Mouse (Mus musculus): Measurements from ENCODE around the gene Unc45b.
"Not testable (repeated sequence)": the region's sequence is repeated elsewhere in the genome, so short reads cannot be mapped to it uniquely, and the experiment has no call there.

Unc45b gene

DNA sequence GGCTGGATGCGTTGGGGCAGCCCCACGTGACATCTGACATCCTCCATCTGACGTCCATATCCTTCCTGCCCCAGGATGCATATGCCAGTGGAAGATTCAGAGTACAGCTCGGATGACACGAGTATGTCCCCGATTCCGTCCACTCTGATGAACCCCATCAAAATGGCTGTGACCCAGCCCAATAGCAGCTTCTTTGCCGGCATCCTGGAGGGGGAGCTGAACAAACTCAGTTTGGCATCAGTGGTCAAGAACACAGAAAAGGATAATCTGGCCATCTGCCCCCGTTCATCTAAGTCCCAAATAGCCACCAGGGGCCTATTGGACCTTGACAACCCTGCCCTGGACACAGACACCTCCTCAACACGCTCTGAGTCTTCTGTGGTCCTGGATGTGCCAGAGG, 12.9 kb upstream of the Unc45b start:
- no peak for DNase-seq (ENCODE audit: low spot score in 2 of 2)

DNA sequence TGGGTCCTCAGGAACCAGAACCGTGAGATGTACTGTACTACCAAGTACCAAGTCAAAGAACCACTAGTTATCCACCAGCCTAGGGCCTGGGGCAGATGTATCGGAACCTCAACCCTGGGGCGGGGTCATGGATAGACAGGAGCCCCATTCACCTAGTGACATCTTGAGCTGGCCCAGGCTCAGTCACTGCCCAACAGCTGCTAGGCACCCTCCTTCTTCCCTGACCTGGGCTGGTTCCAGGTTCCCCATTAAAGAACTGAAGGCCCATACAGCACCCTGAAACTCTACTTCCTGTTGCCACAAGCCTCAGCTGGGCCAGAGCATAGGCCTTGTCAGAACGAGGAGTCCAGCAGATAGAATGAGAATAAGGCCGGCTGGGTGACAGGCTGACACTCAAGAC, 10.6 kb upstream of the Unc45b start:
- DNase-seq (ENCODE audit: low spot score in 2 of 2): no peak

DNA sequence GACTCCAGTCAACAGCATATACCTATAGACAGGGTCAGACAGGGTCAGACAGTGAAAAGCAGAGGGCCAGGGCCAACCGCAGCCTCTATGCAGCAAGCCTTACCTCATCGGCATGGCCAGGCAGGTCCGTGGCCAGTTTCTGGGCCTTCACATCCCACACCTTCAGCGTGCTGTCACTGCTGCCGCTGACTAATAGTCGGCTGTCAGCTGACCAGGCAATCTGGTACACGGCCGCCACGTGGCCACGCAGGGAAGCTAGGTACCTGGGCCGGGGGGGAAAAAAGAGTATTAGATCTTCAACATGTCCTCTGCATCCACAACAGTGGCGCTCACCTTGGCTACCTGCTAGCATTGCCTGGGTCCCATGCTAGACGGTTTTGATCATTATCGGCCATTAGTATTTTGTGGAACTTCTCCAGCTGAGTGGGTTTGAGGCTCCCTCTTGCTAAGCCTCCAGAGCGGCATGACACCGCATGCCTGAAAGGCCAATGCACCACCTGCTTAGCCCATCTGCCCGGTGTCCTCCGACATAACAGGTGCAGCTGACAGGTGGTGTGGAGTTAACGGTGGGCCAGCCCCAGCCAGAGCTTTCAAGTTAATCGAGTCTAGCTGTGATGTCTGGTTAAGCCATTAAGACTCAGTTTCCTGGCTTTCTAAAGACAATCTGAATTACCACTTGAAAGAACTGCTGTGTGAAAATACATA, 8.6 kb upstream of the Unc45b start:
- no peak for DNase-seq (ENCODE audit: low spot score in 2 of 2)

DNA sequence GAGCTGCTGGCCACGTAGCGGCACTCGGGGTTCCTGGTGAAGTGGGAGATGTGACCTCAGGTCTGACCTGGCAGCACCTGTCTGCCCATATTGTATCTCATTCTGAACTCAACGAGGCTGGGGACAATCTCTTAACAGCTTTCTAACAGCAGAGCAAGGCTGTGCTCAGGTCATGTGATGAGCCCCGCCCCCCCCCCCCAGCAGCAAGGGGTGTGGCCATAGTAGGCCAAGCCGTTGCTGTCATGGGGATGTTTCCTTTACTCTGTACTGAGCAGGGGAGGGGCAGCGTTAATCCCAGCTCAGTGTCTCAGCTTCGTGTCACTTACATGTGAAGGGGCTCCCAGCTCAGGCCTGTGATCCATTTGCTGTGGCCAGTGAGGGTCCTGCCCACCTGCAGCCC, 5.4 kb upstream of the Unc45b start:
- DNase-seq (ENCODE audit: low spot score in 2 of 2): no peak

DNA sequence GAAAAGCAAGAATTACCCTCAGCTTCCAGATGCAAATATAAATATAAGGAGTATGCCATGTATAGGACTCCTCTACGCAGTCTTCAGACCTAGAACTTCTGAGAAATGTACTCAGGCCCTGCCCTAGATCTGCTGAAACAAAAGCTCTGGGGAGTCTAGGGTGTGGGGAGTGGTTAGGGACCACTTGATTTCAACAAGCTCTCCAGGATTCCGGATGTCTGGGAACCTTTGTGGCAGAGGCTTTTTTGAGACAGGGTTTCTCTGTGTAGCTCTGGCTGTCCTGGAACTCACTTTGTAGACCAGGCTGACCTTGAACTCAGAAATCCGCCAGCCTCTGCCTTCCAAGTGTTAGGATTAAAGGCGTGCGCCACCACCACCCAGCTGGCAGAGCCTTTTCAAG, 4.5 kb upstream of the Unc45b start:
- no peak for DNase-seq (ENCODE audit: low spot score in 2 of 2)

DNA sequence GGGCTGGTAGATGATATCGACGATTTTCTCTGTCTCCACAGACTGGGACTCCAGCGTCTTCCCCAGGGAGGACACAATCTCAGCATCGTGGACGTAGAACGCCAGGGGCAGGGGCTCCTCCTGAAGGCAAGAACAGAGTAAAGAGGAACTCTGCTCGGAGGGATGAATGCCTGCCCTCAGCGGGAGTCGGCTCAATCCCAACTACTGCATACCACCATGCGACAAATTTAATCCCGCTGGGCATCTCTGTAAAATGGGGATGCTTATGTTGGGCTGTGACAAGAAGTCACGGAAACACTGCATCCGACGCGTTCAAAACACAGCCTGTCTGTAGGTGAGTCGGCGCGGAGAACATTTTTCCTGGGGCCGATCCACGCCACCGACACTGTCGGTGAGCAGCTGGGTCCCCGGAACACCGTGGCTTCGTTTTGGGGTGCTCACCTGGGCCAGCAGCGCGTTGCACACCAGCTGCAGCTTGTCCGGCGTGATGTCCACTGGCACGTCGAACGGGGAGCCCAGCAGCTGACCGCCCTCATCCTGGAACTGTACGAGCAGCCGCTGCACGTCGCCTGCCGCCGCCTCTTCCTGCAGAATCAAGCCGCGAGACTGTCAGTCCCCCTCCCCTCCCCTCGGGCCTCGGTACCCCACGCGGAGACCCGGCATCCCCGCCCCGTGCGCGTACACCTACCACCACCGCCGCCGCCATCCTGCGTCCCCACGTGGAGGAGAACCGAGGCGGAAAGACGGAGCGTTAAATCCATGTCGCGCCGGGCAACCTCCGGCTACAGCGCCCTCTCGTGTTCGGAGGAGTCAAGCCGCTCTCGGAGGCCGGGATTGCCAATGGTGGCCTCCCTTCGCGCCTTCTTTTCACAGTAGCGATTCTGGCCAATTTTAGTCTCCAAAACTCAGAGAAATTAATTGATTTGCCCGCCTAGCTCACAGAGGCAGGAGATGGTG, 2.4 kb upstream of the Unc45b start, which contains the start of gene Nle1:
Gene Nle1, minus strand, starts transcription at position 761 of the 957 bp plus-strand sequence.
- peak; percentile 93 to 97 for DNase-seq (ENCODE audit: low spot score in 2 of 2)

DNA sequence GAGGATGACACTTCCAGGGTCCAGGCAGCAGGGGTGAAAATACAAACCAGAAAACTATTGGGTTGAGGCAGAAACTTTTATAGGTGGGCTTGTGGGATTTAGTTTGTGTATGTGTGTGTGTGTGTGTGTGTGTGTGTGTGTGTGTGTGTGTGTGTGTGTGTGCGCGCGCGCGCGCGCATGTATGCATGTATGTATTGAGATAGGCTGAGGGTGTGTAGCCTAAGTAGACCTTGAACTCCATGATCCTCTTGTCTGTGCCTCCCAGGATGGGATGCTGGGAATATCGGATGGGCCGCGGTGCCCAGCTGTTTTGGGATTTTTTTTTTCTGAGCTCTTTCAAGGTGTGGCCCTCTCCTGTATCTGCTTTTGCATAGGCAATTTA, 1.8 kb upstream of the Unc45b start:
- no peak for DNase-seq (ENCODE audit: low spot score in 2 of 2)

DNA sequence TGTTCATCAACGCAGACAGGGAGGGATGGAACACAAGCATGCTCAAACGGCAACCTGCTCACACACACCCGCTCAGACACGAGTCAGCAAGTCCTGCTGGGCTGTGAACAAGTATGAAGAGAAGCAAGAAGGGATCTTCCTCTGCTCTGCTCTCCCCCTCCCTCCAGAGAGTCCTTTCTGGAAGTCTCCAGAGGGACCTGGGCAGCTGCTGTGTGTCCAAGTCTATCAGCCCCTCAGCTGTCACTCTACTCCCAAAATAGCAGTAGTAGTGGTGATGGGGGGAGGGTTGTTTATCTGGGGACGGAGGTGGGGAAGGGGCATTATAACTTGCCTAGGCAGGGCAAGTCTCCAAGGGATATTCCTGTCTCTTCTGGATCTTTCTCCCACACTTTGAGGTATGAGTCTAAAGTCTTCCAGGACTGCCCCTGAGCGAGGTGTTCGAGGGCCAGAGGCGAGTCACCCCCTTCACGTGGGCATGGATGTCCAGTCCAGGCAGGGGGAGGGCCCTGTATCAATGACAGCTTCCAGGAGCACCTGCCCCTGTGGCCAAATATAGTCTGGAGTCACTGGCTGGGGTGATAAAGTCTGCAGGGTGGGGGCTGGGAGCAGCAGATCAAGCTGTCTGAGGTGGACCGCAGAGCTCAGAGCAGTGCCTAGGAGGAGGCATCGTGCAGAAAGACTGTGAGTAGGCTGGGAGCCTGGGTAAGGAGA, 484 bp downstream of the Unc45b start:
- no peak for DNase-seq (ENCODE audit: low spot score in 2 of 2)

DNA sequence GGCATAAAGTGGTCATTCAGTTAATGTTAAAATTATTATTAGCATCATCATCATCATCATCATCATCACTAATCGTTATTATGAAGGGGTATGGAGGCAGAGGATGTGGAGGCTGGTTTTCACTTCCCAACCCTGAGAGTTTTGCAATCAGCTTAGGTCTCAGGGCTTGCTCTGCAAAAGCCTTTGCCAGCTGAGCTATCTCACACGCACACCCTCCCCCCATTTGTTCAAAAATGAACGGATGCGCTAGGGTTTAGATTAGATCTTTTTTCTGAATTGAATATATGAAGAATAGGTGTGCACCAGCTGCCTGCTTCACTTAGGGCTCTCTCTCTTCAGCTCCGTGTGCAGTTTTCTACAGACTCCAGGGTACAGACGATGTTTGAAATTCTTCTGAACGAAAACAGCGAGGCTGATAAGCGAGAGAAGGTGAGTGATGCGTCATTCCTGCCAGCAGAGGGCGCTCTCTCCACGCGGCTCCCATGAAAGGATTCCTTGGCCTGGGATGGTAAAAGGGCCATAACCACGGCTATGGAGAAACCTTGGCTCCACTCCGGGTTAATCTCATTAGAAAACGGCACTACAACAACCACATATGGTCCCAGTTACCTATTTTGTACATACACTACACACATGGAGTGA, 4.5 kb downstream of the Unc45b start:
- DNase-seq (ENCODE audit: low spot score in 2 of 2): peak; percentile 63 to 80

DNA sequence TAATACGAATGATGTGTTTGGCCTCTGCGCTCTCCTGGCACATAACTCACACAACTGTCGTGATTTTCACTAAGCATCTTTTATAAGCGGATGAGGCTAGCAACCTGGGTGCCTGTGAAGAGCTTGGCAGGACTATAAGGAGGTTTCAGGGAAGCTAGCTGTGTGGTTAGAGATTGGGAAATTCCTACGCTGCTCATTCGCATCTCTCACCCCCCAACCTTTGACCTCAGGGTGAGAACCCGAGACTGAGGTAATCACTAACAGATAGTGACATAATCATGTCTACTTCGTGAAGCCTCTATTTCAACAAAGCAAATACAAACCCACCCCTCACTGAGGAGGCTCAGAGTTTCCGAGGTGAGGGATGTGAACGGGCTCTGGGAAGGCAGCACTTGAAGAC, 10.4 kb downstream of the Unc45b start:
- no peak for DNase-seq (ENCODE audit: low spot score in 2 of 2)

DNA sequence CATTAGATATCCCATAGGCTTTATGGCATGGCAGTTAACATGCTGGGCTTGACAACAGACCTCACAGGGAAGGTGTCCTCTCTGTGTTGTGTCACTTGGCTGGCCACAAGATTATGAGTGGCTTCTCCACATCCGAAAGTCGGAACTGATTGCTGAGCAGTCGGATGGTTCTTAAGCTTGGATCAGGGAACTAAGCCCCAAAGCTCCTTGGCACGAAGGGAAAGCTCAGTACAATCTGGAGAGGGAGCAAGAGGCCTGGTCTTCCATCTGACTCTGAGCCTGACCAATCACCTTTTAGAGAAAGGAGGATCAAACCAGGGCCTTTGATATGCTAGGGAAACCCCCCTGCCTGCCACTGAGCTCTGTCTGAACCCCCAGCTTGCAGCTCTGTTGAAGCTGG, 11.3 kb downstream of the Unc45b start:
- DNase-seq (ENCODE audit: low spot score in 2 of 2): no peak

DNA sequence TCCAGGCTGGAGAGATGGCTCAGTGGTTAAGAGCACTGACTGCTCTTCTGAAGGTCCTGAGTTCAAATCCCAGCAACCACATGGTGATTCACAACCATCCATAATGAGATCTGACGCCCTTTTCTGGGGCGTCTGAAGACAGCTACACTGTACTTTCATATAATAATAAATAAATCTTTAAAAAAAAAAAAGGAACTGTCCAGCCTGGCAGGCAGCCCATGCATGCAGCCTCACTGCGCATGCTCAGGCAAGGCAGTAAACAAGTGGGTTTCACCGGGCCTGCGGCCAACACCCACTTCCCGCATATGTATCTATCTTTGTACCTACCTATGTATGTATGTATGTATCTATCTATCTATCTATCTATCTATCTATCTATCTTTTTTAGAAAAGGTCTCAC, 13.6 kb downstream of the Unc45b start:
- DNase-seq (ENCODE audit: low spot score in 2 of 2): not testable (repeated sequence)

DNA sequence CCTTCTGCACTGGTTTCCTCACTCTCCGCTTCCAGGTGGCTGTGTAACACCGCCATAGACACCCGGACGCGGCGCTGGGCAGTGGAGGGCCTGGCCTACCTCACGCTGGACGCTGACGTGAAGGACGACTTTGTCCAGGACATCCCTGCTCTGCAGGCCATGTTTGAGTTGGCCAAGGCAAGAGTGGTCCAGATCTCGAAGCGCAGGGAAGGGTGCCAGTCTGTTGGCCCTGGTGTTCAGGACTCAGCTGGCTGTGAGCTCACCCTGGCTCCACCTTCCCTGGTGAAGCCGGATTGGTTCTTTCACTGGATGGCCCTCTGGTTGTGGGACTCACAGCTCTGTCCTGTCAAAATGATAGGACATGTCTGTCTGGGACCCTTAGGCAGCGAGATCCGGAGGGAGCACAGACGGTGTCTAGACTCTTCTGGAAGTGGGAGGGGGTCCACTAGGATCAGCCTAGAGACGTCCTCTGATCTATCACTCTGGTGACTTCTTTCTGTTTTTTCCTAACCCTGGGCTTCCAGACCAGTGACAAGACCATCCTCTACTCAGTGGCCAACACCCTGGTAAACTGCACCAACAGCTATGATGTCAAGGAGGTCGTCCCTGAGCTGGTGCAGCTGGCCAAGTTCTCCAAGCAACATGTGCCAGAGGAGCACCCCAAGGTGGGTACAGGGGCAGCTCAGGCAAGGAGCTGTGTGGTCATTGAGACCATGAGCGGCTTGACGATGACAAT, 18.7 kb downstream of the Unc45b start:
- no peak for DNase-seq (ENCODE audit: low spot score in 2 of 2)

DNA sequence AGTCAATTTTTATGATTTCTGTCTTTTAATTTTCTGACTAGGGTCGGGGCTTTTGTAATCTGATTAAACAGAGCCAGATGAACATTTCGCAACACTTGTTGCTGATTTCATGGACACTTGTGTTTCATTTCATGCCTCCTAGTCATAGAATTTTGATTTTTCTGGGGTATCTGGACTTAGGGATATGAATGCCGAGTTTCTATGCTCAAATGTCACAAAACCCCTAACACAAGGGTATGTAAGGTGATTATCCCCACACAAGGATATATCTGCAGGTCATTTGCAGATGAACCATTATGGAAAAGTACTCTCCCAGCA, 19.2 kb downstream of the Unc45b start:
- no peak for DNase-seq (ENCODE audit: low spot score in 2 of 2)

DNA sequence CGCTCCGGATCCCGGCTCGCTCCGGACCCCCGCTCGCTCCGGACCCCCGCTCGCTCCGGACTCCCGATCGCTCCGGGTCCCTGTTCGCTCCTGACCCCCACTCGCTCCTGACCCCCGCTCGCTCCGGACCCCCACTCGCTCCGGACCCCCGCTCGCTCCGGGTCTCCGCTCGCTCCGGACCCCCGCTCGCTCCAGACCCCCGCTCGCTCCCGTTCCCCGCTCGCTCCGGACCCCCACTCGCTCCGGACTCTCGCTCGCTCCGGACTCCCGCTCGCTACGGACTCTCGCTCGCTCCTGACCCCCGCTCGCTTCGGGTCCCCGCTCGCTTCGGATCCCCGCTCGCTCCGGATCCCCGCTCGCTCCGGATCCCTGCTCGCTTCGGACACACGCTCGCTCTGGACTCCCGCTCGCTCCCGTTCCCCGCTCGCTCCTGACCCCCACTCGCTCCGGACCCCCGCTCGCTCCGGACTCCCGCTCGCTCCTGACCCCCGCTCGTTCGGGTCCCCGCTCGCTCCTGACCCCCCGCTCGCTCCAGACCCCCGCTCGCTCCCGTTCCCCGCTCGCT, 20.1 kb downstream of the Unc45b start:
- not testable (repeated sequence) for DNase-seq (ENCODE audit: low spot score in 2 of 2)

DNA sequence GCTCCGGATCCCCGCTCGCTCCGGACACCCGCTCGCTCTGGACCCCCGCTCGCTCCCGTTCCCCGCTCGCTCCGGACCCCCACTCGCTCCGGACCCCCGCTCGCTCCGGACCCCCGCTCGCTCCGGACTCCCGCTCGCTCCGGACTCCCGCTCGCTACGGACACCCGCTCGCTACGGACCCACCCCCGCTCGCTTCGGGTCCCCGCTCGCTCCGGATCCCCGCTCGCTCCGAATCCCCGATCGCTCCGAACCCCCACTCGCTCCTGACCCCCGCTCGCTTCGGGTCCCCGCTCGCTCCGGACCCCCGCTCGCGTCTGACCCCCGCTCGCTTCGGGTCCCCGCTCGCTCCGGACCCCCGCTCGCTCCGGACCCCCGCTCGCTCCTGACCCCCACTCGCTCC, 20.8 kb downstream of the Unc45b start:
- not testable (repeated sequence) for DNase-seq (ENCODE audit: low spot score in 2 of 2)

DNA sequence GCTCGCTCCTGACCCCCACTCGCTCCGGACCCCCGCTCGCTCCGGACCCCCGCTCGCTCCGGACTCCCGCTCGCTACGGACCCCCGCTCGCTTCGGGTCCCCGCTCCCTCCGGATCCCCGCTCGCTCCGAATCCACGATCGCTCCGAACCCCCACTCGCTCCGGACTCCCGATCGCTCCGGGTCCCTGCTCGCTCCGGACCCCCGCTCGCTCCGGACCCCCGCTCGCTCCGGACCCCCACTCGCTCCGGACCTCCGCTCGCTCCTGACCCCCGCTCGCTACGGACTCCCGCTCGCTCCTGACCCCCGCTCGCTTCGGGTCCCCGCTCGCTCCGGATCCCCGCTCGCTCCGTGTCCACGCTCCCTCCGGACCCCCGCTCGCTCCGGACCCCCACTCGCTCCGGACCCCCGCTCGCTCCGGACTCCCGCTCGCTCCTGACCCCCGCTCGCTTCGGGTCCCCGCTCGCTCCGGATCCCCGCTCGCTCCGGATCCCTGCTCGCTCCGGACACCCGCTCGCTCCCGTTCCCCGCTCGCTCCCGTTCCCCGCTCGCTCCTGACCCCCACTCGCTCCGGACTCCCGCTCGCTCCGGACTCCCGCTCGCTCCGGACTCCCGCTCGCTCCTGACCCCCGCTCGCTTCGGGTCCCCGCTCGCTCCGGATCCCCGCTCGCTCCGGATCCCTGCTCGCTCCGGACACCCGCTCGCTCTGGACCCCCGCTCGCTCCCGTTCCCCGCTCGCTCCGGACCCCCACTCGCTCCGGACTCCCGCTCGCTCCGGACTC, 21.5 kb downstream of the Unc45b start:
- not testable (repeated sequence) for DNase-seq (ENCODE audit: low spot score in 2 of 2)

DNA sequence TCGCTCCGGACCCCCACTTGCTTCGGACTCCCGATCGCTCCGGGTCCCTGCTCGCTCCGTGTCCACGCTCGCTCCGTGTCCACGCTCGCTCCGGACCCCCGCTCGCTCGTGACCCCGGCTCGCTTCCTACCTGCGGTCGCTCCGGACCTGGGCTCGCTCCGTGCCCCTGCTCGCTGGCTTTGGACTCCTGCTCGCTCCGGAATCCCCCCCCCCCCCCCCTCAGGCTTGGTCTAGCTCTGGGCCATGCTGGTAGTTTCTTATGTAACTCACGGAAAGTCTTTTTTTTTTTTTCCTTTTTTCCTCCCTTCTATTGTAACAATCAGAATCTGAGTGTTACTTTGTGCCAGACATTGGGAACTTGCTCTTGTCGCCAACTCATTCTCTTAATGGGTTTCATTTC, 22.8 kb downstream of the Unc45b start:
- no peak for DNase-seq (ENCODE audit: low spot score in 2 of 2)

DNA sequence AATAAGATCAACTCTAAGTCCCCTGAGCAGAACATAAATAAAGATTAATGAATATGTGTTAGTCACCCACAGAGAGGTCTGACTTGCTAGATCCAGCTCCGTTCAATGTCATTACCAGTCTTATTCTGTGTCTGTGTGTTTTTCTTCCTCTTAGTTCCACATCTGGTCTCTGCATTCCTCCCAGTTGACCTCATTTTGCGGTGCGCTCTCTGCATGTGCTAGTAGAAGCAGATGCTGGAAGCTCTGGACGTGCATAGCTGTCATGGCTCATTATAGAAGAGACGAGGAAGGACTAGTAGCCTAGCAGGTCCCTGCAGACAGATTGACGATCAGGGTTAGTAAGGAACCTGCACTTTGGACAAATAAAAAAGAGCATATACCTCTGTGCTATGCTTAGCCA, 33.0 kb downstream of the Unc45b start:
- no peak for DNase-seq (ENCODE audit: low spot score in 2 of 2)

DNA sequence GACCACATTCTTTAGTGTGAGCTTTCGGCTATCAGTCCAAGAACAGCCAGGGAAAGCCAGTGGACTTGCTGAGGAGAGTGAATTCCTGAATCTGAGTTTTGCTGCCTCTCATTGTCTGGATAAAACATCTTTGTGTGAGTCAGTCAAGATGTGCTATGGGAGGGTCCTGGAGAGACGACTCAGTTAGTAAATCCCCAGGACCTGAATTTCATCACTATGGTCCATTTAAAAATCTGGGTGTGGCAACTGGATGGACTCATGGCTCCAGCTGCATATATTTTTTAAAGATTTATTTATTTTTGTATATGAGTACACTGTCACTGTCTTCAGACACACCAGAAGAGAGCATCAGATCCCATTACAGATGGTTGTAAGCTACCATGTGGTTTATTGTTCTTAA, 35.3 kb downstream of the Unc45b start:
- no peak for DNase-seq (ENCODE audit: low spot score in 2 of 2)
